Mouse (Mus musculus) intestine, embryonic 15.5 days (tissue): ENCODE data around the gene Zfp14. TPM values are rescaled to one million over a fixed set of nuclear protein-coding genes. Genes with fewer than 3 reads are reported as not detected.
A peak's percentile ranks its signal among the peaks of the same experiment; 100 is the strongest.

Experiments
- ATAC-seq: fragments of 200-750 bp; cut with Nextera tagmentation; 2 replicates; pipeline ENCODE4 v1.8.0; 2017; ENCODE audit warnings: moderate TSS enrichment, moderate library complexity
- H3K27ac ChIP-seq: fragments of 300-500 bp; sonication (generic); 2 replicates; pipeline ENCODE4 v1.5.1; 2015; ENCODE audit warnings: mild to moderate bottlenecking, inconsistent platforms
- H3K27me3 ChIP-seq: fragments of 300-500 bp; sonication (generic); replicated peaks from 2 replicates; pipeline ENCODE4 v1.6.1; 2015; ENCODE audit warnings: inconsistent platforms
- H3K36me3 ChIP-seq: fragments of 300-500 bp; sonication (generic); 2 replicates; pipeline ENCODE4 v1.6.1; 2015; ENCODE audit warnings: inconsistent platforms
- H3K4me1 ChIP-seq: fragments of 300-500 bp; sonication (generic); replicated peaks from 2 replicates; pipeline ENCODE4 v1.6.1; 2015; ENCODE audit warnings: inconsistent platforms
- H3K4me2 ChIP-seq: fragments of 300-500 bp; sonication (generic); replicated peaks from 2 replicates; pipeline ENCODE4 v1.6.1; 2015; ENCODE audit warnings: mild to moderate bottlenecking, inconsistent platforms
- H3K4me3 ChIP-seq: fragments of 300-500 bp; sonication (generic); replicated peaks from 2 replicates; pipeline ENCODE4 v1.5.1; 2015; ENCODE audit warnings: inconsistent platforms
- H3K9ac ChIP-seq: fragments of 300-500 bp; sonication (generic); 2 replicates; pipeline ENCODE4 v1.6.1; 2015; ENCODE audit warnings: inconsistent platforms
- H3K9me3 ChIP-seq: fragments of 300-500 bp; sonication (generic); 2 replicates; pipeline ENCODE4 v1.6.1; 2016; ENCODE audit warnings: inconsistent platforms
- WGBS: fragments of 180-500 bp; shearing (Covaris S2); methylation state at CpG from one replicate; pipeline ENCODE4 v1.1.7; 2015; 5-methylcytosine and 5-hydroxymethylcytosine counted together
- polyA plus RNA-seq: library from polyadenylated mRNA; unstranded; fragments of >200 nt; fragmentation: Nextera tagmentation; extraction: Ambion mirVana; gene quantifications from 2 replicates; pipeline ENCODE4 v1.2.1, GENCODE M21; 2015

The Zfp14 gene
- polyA plus RNA-seq, 1 experiment from 2014 or later, result 2.9 TPM

DNA sequence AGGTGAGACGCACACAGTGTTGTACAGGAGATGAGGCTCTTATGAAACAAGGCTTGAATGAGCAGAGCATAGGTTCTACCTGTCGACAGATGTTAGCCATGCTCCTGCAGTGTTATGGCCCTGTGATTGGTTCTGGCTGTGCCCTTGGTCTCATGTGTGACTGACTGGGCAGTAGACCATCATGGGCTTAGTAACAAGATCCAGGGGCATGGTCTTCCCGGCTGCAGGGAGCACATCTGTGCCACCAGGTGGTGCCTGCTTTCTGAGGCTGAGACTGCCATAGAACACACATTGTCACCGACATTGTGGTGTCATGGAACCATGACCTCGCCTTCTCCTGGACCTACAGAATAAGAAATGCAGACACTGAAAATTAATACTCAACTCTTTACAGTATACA lies 25.8 kb downstream of the Zfp14 start:
- Histone ChIP-seq H3K4me1 (no peaks in the 10 kb centered on the region), H3K9me3 (no peaks in the 10 kb centered on the region), H3K27ac (no peak overlapping the region), H3K9ac (no peak overlapping the region), H3K4me2 (no peak overlapping the region), H3K4me3 (no peak overlapping the region), H3K27me3 (no peaks in the 10 kb centered on the region), H3K36me3 (peaks cover 34% of the 10 kb centered on the region)
- 85% methylated on average over 5 of the region's 5 CpGs for WGBS
- no peak for ATAC-seq

DNA sequence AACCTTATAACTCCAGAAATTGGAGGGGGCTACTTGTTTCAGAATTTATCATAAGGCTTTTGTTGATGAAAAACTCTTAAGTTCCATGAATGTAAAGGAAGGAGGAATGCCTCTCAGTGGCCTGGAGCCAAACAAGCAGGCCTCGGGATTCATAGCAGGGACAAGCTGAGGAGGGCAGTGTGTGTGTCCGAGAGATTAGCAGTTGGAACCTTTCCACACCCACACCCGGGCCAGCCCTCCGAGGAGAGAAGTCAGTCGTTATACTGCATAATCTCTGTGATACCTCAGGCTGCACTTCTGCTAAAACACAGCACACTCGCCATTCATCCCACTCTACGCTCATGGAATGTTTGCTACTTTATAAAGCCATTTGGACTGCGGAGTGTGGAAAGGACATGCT lies 27.4 kb downstream of the Zfp14 start:
- Histone ChIP-seq H3K4me2 (no peak overlapping the region), H3K27me3 (no peaks in the 10 kb centered on the region), H3K36me3 (peaks cover 41% of the 10 kb centered on the region), H3K27ac (no peak overlapping the region), H3K9me3 (no peaks in the 10 kb centered on the region), H3K4me1 (no peaks in the 10 kb centered on the region), H3K4me3 (no peak overlapping the region), H3K9ac (no peak overlapping the region)
- ATAC-seq, result no peak
- 85% methylated on average over 8 of the region's 8 CpGs for WGBS

DNA sequence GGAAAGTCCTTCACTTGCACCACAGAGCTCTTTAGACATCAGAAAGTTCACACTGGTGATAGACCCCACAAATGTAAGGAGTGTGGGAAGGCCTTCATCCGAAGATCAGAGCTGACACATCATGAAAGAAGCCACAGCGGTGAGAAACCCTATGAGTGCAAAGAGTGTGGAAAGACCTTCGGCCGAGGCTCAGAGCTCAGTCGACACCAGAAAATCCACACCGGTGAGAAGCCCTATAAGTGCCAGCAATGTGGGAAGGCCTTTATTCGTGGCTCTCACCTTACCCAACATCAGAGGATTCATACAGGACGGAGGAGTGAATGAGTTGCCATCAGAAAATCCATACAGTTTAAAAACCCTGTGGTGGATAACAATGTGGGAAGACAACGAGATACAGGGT lies 27.9 kb downstream of the Zfp14 start:
- Histone ChIP-seq H3K27ac (no peak overlapping the region), H3K9ac (no peak overlapping the region), H3K4me1 (no peaks in the 10 kb centered on the region), H3K27me3 (no peaks in the 10 kb centered on the region), H3K4me2 (no peak overlapping the region), H3K4me3 (no peak overlapping the region), H3K36me3 (peaks cover 46% of the 10 kb centered on the region), H3K9me3 (no peaks in the 10 kb centered on the region)
- WGBS, result 93% methylated on average over 9 of the region's 9 CpGs
- ATAC-seq, result no peak

DNA sequence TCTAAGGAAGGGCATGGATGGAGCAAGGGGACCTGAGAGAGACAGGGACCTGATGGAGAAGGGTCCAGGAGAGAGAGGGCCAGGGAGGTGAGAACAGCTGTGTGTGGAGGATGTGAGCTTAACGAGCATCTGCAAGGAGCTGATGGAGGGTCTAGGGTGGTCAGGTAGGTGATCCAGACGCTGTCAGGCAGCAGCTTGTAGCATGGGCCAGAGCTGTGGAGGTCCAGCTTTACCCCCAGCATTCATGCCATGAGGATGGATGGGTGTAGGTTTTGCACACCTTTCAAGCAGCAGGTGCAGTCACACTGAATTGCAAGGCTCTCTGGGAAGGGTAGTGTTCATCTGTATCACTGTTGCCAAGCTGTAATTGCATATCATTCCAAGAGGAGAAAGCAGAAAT lies 31.6 kb downstream of the Zfp14 start:
- no peaks in the 10 kb centered on the region for H3K27me3 ChIP-seq
- peaks cover 51% of the 10 kb centered on the region for H3K36me3 ChIP-seq
- 98% methylated on average over 2 of the region's 2 CpGs for WGBS

DNA sequence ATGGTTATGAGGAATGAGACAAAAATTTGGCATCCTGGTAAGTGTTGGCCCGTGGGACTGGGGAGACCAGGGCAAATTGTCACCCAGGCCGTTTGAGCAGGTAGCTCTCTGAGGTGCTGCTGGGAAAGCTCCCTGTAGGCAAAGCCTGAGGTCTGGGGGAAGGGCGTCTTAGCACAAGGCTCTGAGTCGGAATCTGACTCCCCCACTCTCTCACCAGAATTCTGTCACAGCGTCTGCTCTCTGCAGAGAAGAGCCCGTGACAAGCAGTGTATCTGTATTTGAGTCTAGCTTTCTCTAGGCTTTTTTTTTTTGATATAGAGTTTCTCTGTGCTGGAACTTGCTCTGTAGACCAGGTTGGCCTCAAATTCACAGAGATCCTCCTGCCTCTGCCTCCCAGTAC lies 34.0 kb downstream of the Zfp14 start:
- no peaks in the 10 kb centered on the region for H3K4me1 ChIP-seq

More for the DNA sequence above, 31.6 kb downstream of the Zfp14 start:
- no peaks in the 10 kb centered on the region for H3K4me1 ChIP-seq
- no peak for ATAC-seq
- no peak overlapping the region for H3K4me3 ChIP-seq
- H3K4me2 ChIP-seq, result no peak overlapping the region
- no peaks in the 10 kb centered on the region for H3K9me3 ChIP-seq
- H3K9ac ChIP-seq, result no peak overlapping the region
- H3K27ac ChIP-seq, result no peak overlapping the region

DNA sequence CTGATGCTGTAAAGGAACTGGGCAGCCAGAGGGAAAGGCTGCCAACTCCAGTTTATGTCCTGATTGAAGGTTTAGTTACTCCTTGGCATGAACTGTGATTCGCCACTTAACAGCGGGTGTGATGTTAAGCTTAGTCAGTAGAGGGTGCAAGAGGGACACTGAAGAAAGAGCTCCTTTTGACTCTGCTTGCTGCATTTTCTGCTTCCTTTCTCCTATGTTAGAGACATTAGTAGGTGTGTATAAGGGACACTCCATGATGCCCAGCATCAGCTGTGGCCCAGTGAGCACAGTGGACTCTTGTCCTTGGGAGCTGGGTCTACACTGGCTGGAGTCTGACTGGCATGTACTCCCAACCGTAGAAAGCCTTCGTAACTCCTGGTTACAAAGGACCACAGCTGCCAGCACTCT lies 38.2 kb downstream of the Zfp14 start:
- no peaks in the 10 kb centered on the region for H3K9me3 ChIP-seq
- H3K4me1 ChIP-seq, result peaks cover 21% of the 10 kb centered on the region
- no peak overlapping the region for H3K9ac ChIP-seq
- H3K4me2 ChIP-seq, result no peak overlapping the region
- no peak overlapping the region for H3K27ac ChIP-seq
- no peak overlapping the region for H3K4me3 ChIP-seq
- peak; percentile 35; the same call in 1 of the 2 replicates for ATAC-seq
- 83% methylated on average over 4 of the region's 4 CpGs for WGBS
- peaks cover 25% of the 10 kb centered on the region for H3K36me3 ChIP-seq
- no peaks in the 10 kb centered on the region for H3K27me3 ChIP-seq

More for the DNA sequence above, 34.0 kb downstream of the Zfp14 start:
- no peak overlapping the region for H3K4me2 ChIP-seq
- no peak overlapping the region for H3K27ac ChIP-seq
- ATAC-seq, result no peak
- no peak overlapping the region for H3K4me3 ChIP-seq
- no peak overlapping the region for H3K9ac ChIP-seq
- peaks cover 39% of the 10 kb centered on the region for H3K36me3 ChIP-seq
- H3K9me3 ChIP-seq, result no peaks in the 10 kb centered on the region
- no peaks in the 10 kb centered on the region for H3K27me3 ChIP-seq
- 95% methylated on average over 6 of the region's 6 CpGs for WGBS

DNA sequence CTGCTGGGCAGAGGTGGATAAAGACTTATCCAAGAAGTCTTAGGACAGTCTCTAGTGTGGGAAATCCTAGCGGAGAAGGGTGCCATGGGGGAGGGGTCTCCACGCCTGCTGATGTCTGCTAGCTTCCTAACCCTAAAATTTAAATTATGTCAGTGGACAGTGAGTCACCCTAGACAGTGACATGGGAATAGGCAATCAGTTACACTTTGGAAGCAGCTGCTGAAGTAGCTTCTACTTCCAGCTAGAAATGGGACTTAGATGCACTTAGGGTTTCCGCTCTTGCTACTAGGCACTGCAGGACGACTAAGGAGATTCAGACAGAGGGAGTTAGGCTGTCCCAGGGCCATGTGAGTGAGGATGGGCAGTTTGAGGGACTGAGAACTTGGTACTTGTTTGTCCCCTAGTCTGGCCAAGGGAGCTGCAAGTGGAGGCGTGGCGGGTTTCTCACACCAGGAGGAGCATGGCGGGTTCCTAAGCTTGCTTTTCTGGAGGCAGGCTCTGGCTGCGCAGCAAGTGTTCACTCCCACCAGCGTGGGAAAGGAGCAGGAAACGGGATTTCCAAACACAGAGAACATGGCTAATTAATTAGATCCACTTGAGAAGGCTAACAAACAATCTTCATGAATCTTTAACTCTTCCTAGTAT lies 40.5 kb downstream of the Zfp14 start:
- ATAC-seq, result 0 out of 2 replicates have a peak, but pooled peaks have one; percentile 26
- Histone ChIP-seq H3K9me3 (no peaks in the 10 kb centered on the region), H3K36me3 (peaks cover 14% of the 10 kb centered on the region), H3K27me3 (no peaks in the 10 kb centered on the region), H3K9ac (no peak overlapping the region), H3K4me1 (peaks cover 21% of the 10 kb centered on the region), H3K4me2 (no peak overlapping the region), H3K27ac (peak overlapping the region; percentile 37; the same call in 1 of the 2 replicates), H3K4me3 (no peak overlapping the region)
- 70% methylated on average over 10 of the region's 10 CpGs for WGBS

DNA sequence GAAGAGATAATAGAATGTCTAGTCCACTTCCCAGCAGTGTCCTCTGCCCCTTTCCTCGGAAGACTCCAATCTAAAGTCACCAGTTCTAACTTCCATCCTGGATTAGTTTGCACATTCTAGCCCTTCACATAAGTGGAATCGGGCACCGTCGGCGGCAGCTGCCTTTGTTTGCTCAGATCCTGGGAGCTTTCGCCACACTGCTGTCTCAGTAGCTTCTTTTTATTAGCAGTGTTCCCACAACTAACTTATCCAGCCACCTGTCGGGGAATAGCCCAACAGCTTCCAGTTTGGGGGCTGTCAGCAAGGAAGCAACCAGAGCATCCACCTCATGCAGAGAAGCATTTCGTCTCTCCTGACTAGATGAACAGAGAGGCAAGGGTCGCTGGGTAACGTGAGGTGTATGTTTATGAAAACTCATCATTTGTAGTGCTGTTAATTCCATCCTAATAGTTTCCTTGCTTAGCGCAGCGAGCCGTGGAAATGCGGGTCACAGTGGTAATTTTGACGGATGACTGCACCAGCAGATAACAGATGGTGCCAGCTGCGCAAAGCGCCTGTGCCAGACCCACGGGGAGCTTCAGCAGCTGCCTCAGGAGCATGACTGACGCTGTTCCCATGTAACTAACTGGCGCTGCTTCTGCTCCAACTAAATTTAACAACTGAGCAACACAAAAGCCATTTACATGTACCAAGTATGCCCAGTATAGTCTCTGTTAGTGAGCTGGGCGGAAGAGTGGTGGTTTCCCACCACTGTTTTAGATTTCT lies 41.7 kb downstream of the Zfp14 start:
- Histone ChIP-seq H3K27ac (peak overlapping the region; percentile 19; the same call in 1 of the 2 replicates), H3K9ac (no peak overlapping the region)

DNA sequence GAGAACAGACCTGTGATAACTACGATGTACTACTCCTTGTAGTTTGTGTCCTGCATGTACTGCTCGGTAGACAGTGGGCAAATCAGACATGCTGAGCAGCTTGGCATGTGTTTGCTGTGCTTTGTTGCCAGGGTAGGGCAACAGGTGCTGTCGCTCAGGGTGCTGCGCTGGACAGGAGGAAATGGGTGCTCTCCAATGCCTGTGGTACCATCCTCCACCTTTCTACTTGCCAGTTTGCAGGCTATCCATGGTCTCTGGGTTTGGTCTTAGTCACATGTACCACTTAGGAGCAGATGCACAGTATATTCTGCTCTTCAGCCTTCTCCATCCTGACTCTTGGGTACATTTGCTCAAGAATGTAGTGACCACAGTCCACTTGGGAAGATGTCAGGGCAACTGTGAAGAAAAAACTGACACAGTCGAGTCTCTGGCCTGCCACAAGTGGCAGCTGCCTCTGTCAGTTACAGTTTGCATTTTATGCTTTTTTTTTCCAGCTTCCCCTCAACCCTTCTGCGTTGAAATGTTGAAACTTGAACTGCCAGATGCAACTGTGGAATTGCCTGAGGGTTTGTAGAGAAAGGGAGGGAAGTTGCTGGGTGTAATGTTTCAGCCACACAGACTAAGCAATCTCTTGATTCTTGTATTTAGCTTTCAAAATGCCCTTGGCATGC lies 43.0 kb downstream of the Zfp14 start:
- H3K27me3 ChIP-seq, result no peaks in the 10 kb centered on the region
- H3K36me3 ChIP-seq, result 0 out of 2 replicates have a peak, but pooled peaks cover 4% of the 10 kb centered on the region
- no peak for ATAC-seq
- no peak overlapping the region for H3K4me3 ChIP-seq
- H3K9ac ChIP-seq, result no peak overlapping the region
- WGBS, result 78% methylated on average over 6 of the region's 6 CpGs
- H3K9me3 ChIP-seq, result no peaks in the 10 kb centered on the region
- H3K4me2 ChIP-seq, result no peak overlapping the region
- peaks cover 21% of the 10 kb centered on the region for H3K4me1 ChIP-seq
- no peak overlapping the region for H3K27ac ChIP-seq

More for the DNA sequence above, 41.7 kb downstream of the Zfp14 start:
- Histone ChIP-seq H3K9me3 (no peaks in the 10 kb centered on the region), H3K27me3 (no peaks in the 10 kb centered on the region), H3K4me1 (peaks cover 21% of the 10 kb centered on the region), H3K4me2 (no peak overlapping the region), H3K4me3 (no peak overlapping the region), H3K36me3 (peaks cover 10% of the 10 kb centered on the region; the same call in 1 of the 2 replicates)
- WGBS, result 56% methylated on average over 21 of the region's 21 CpGs
- ATAC-seq, result 0 out of 2 replicates have a peak, but pooled peaks have one; percentile 34

DNA sequence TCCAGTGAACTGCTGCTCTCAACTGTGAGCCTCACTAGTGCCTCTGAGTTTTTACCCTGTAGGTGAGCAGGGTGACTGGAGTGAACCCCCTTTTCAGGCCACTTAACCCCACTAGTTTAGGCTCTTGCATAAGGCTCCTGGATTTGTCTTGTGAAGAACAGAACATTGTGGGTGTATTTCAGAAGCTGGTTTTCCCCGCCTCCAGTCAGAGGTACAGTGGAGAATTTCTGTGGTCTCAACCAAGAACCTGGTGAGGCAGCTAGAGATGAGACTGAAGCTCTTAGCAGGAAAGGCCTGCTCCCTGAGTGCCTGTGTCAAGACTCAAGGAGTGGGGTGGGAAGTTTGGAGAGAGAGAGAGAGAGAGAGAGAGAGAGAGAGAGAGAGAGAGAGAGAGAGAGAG lies 43.6 kb downstream of the Zfp14 start:
- Histone ChIP-seq H3K4me1 (peaks cover 21% of the 10 kb centered on the region), H3K4me2 (no peak overlapping the region), H3K36me3 (peaks cover 4% of the 10 kb centered on the region; the same call in 1 of the 2 replicates), H3K27me3 (no peaks in the 10 kb centered on the region), H3K4me3 (no peak overlapping the region), H3K27ac (no peak overlapping the region), H3K9ac (no peak overlapping the region), H3K9me3 (no peaks in the 10 kb centered on the region)
- ATAC-seq, result no peak
- WGBS, result 92% methylated on average over 1 of the region's 1 CpGs

DNA sequence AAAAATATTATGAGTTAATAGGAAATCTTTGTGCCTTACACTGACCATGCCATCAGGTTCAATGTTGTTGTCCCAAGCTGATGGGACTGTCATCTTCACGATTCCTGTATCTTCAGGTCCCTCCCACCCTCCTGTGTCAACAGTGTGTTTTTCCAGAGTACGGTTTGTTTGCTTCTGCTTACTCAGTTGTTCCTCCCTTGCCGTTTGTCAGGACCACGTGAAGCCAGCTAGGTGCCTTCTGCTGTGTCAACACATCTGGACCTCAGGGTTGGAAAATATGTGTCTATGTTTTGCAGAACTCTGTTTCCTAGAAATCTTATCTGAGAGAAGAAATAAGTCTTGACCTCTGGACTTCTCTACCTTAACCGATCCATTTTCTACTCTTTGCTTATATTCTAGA lies 50.6 kb downstream of the Zfp14 start:
- no peak overlapping the region for H3K4me2 ChIP-seq
- no peak overlapping the region for H3K27ac ChIP-seq
- no peaks in the 10 kb centered on the region for H3K9me3 ChIP-seq
- H3K4me3 ChIP-seq, result no peak overlapping the region
- ATAC-seq, result peak; percentile 61; the same call in 1 of the 2 replicates
- WGBS, result 70% methylated on average over 5 of the region's 5 CpGs
- no peaks in the 10 kb centered on the region for H3K27me3 ChIP-seq
- H3K4me1 ChIP-seq, result no peaks in the 10 kb centered on the region
- peaks cover 32% of the 10 kb centered on the region for H3K36me3 ChIP-seq
- no peak overlapping the region for H3K9ac ChIP-seq

DNA sequence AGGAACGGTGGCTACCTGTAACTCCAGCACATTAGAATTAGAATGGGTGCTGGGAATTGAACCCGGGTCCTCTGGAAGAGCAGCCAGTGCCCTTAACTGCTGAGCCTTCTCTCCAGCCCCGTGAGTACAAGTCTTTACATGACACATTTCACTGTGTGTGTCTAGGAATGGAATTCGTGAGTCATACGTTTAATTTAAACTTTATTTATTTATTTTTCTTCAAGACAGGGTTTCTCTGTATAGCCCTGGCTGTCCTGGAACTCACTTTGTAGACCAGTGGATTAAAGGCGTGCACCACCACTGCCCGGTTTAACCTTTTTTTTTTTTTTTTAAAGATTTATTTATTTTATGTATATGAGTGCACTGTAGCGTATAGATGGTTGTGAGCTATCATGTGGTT lies 56.0 kb downstream of the Zfp14 start:
- Histone ChIP-seq H3K27ac (no peak overlapping the region), H3K9me3 (no peaks in the 10 kb centered on the region), H3K9ac (no peak overlapping the region), H3K27me3 (no peaks in the 10 kb centered on the region), H3K36me3 (peaks cover 41% of the 10 kb centered on the region), H3K4me1 (no peaks in the 10 kb centered on the region), H3K4me3 (no peak overlapping the region), H3K4me2 (no peak overlapping the region)
- no peak for ATAC-seq
- WGBS, result 88% methylated on average over 8 of the region's 8 CpGs
